Mouse (Mus musculus): ENCODE data around the gene Col11a2. TPM values are rescaled to one million over a fixed set of nuclear protein-coding genes. Genes with fewer than 3 reads are reported as not detected.
A peak's percentile ranks its signal among the peaks of the same experiment; 100 is the strongest.
"Not testable (repeated sequence)": the region's sequence is repeated elsewhere in the genome, so short reads cannot be mapped to it uniquely, and the experiment has no call there.

Gene Col11a2
- 10 to 100 TPM; 45.4 to 77.3 TPM for total RNA-seq (2021)
- long read RNA-seq, experiment 1, full-length matches to known transcripts = 26 of 70 reads
- long read RNA-seq, experiment 1, partial matches to known transcripts = 32 of 70 reads
- long read RNA-seq, experiment 1, other reads (novel, unspliced or antisense) = 12 of 70 reads
- long read RNA-seq, experiment 2, full-length matches to known transcripts = 57 of 202 reads
- long read RNA-seq, experiment 2, partial matches to known transcripts = 119 of 202 reads
- long read RNA-seq, experiment 2, other reads (novel, unspliced or antisense) = 26 of 202 reads

GRCm38 (mm10) chr17:34038878-34039561 lies at the start of gene Col11a2:
Col11a2 (plus strand) TSS chr17:34039437.
- DNase-seq (ENCODE audit: low spot score in 2 of 2) = no peak

DNA sequence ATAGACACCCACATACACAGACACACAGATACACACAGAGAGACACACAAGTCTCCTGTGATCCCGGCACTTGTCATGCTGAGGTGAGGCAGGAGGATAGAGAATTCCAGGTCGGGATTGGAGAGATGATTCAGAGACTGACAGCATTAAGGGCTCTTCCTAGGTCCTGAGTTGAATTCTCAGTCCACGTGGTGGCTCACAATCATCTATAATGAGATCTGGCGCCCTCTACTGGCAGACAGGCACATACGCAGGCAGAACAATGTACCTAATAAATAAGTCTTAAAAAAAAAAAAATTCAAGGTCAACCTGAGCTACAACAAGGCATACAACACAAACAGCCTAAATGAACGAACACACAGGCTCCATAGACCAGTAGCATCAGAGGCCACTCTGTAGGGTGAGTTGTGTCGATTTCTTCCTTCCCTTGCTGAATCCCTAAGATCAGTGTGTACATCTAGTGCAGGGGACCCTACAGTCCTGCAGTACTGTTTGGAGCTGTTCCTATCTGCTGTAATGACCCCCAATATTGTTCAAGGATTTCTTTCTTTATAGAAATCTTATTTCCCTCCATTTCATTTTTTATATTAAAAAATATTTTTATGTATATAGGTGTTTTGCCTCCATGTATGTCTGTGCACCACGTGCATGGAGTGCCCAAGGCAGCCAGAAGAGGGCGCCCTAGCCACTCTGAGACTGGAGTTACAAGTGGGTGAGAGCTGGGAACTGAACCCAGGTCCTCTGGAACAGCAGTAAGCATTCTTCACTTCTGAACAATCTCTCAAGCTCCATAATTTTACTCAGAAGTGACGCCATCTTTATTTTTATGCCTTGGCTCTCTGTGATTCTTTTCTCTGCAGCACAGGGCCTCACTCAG lies 47.2 kb upstream of the Col11a2 start:
- DNase-seq (ENCODE audit: low spot score in 2 of 2) = peak in 1 of 2 experiments; percentile 41

DNA sequence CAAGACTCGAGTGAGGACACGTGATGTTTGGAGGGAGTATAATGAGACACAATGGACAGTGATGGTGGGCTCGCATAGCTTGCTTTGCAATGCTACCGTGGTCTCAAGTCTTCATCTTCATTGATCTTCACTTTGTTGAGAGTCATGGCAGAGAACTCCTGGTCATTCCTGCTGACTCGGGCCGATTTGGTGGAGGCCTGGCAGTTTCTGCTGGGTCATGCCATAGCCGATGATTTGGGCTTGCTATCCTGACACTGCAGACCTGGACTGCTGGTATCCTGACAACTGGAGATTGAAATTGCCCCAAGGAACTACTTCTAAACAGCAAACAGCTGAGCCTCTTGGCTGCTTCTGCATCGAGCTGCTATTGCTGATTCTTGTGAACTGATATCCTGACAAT lies 44.3 kb upstream of the Col11a2 start:
- no peak for DNase-seq (ENCODE audit: low spot score in 2 of 2)

- no peak for DNase-seq (ENCODE audit: low spot score in 2 of 2)
These were observed 43.6 kb upstream of the Col11a2 start for GRCm38 (mm10) chr17:33995651-33996050.

- DNase-seq (ENCODE audit: low spot score in 2 of 2) = not testable (repeated sequence)
These were observed 42.2 kb upstream of the Col11a2 start for GRCm38 (mm10) chr17:33997025-33997424.

DNA sequence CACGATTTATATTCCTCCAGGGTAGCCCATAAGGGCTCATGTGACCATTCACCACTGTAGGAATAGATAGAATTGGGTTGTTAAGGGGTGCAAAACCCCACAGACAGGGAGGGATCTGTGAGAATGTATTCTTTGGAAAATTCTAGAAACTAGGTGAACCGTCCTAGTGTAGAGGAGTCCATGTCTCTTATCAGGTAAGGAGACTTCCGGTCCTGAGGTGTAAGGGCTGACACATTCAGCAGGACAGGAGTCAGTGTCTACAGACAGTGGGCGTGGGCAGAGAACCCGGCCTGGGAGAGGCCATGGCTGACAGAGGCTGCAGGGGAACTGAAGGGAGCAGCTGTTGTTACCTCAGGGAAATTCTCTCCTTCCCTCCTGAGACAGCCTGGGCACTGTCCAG lies 40.5 kb upstream of the Col11a2 start:
- not testable (repeated sequence) for DNase-seq (ENCODE audit: low spot score in 2 of 2)

DNA sequence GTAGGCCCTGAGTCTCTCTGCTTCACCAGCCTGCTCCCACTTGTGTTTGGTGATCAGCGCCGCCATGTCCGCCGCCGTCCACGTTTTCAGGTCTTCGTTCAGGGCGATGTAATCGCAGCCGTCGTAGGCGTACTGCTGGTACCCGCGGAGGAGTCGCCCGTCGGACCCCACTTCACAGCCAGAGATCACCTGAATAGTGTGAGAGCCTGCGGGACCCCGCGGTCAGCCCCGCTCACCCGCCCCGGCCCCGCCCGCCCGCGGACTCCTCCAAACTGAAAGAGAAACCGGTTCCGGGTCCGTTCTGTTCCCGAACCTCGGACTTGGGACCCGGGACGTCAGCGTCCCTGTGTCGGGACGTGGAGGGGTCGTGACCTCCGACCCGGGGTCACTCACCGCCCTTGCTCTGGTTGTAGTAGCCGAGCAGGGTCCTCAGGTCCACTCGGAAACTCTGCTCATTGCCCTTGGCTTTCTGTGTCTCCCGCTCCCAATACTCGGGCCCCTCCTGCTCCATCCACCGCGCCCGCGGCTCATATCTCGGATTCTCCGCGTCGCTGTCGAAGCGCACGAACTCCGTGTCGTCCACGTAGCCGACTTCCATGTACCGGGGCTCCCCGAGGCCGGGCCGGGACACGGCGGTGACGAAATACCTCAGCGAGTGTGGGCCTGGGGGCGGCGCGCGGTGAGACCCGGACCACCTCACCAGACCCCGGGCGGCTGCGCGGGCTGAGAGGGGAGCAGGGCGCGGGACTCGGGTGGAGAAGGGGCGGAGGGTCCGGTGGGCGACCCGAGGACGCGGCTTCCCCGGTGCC lies 39.7 kb upstream of the Col11a2 start:
- no peak for DNase-seq (ENCODE audit: low spot score in 2 of 2)

- peak; percentile 57 to 77 for DNase-seq (ENCODE audit: low spot score in 2 of 2)
These were observed 39.1 kb upstream of the Col11a2 start, which contains the start of gene H2-K1 for GRCm38 (mm10) chr17:34000150-34000537. H2-K1 (minus strand) TSS chr17:34000347.

GRCm38 (mm10) chr17:34000796-34001195 lies 38.4 kb upstream of the Col11a2 start:
- not testable (repeated sequence) for DNase-seq (ENCODE audit: low spot score in 2 of 2)

- DNase-seq (ENCODE audit: low spot score in 2 of 2) = no peak
These were observed 35.8 kb upstream of the Col11a2 start for GRCm38 (mm10) chr17:34003426-34003825.

DNA sequence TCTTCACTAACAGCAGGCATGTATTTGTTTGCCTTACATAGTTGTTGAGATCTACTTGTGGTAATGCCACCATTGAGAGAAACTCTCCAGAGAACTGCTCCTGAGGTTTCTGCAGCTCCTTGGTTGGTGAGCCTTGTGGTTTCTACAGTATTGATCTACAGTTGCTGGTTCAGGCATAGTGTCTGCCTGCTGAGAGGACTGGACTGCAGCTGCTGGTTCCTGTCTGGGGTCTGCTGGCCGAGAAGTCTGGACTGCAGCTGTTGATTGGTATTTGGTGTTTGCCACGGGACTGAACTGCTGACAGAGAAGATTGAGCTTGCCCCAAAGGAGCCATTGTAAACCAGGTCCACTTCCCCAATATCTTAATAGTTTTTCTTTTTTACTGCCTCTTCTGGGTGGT lies 32.7 kb upstream of the Col11a2 start:
- DNase-seq (ENCODE audit: low spot score in 2 of 2) = no peak

- no peak for DNase-seq (ENCODE audit: low spot score in 2 of 2)
These were observed 29.1 kb upstream of the Col11a2 start for GRCm38 (mm10) chr17:34010156-34010555.

DNA sequence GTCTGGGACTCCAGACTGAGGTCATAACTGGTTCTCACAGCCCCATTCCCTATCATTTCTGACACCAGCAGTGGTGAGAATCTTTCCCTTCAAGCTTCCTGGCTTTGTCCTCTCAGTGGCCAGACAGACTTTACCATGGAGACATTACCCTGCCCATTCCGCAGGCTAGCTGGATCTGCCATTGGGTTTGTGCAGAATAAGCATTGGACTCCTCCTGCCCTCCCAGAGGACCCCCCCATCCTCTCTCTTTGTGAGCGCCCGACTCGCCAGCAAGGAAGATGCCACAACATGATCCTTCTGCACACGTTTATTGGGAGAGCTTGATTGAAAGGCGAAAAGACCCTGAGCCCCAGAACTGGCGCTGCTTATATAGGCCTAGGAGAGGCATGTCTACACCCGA lies 25.8 kb upstream of the Col11a2 start:
- DNase-seq (ENCODE audit: low spot score in 2 of 2) = peak in 1 of 2 experiments; percentile 6

DNA sequence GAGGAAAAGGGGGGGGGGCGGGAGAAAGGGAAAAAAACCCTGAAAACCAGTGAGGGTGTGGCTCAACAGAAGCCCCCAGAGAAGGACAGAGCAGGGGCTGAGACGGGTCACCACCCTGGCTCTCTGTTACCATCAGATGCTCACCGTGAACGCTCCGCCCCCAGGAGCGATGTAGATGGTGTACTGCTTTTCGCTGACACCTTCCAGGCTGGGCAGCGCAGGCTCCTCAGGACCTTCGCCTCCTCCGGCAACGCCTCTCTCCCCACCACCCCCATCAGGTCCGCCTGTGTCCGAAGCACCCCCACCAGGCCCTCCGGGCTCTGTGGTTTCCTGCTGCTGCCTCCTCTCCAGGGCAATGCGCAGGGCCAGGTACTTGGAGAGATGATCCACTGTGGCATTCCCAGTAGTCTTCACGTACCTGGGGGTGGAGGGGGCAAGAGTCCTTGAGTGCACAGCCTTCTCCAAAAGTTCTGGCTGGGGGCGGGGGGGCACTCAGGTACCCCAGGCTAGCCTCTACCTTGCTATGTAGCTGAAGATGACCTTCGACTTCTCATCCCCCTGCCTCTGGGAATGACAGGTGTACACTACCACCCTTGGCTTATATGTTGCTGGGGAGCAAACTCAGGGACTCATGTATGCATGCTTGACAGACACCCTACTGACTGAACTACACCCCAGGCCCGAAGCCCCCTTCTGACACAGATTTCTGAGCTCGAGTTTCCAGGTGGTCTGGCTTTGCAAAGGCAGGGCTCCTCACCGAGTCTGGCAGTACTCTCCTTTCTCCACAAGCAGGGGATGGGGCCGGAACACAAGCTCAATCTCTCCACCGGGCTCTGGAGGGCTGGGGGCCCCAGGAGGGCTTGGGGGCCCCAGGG lies 17.5 kb upstream of the Col11a2 start:
- DNase-seq (ENCODE audit: low spot score in 2 of 2) = peak in 1 of 2 experiments; percentile 20

- no peak for DNase-seq (ENCODE audit: low spot score in 2 of 2)
These were observed 16.8 kb upstream of the Col11a2 start for GRCm38 (mm10) chr17:34022414-34022783.

DNA sequence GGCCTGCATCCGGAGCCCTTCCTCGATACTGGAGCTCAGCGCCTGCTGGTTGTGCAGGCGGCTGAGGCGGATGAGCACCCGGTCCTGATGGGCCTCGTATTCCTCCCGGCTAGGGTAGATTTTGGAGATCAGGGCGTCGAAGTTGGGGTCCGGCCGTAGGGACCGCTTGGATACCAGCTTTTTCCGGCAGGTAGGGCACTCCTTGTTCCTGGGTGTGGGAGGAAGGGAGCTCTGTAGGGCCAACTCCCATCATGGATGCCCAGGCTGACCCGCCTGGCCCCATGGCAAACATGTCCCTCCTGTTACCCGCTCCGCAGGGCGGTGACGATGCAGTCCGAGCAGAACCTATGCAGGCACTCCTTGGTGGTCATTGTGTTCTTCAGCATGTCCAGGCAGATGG lies 16.2 kb upstream of the Col11a2 start:
- peak in 1 of 2 experiments; percentile 17 for DNase-seq (ENCODE audit: low spot score in 2 of 2)

GRCm38 (mm10) chr17:34023678-34024077 lies 15.6 kb upstream of the Col11a2 start:
- DNase-seq (ENCODE audit: low spot score in 2 of 2) = no peak

GRCm38 (mm10) chr17:34024317-34024821 lies 14.9 kb upstream of the Col11a2 start, which contains the start of gene Ring1:
Ring1 (minus strand) TSS chr17:34024680.
- DNase-seq (ENCODE audit: low spot score in 2 of 2) = peak; percentile 74 to 86

Measured in gastrocnemius, postnatal 4 days (tissue).